Mouse (Mus musculus) E14TG2a.4 (cell line): ENCODE results near the gene Cemip.

ENCODE experiments used
- H3K27me3 ChIP-seq: 2 replicates; pipeline ENCODE4 v1.6.1; 2014; ENCODE audit warnings: low read length, control low read depth; ENCODE audit not compliant: insufficient read depth
- H3K36me3 ChIP-seq: 2 replicates; pipeline ENCODE4 v1.6.1; 2014; ENCODE audit warnings: low read length, control low read depth; ENCODE audit not compliant: insufficient read depth
- H3K4me1 ChIP-seq: replicated peaks from 2 replicates; pipeline ENCODE4 v1.6.1; 2014; ENCODE audit warnings: low read depth, low read length, control low read depth
- H3K4me3 ChIP-seq: replicated peaks from 2 replicates; pipeline ENCODE4 v1.5.1; 2014; ENCODE audit warnings: mild to moderate bottlenecking, low read length
- H3K9me3 ChIP-seq: 2 replicates; pipeline ENCODE4 v1.6.1; 2014; ENCODE audit warnings: low read length, control low read depth
- CTCF ChIP-seq: conservative IDR thresholded peaks from 2 replicates; pipeline ENCODE4 v1.5.1; 2014; ENCODE audit warnings: low read length
- NANOG ChIP-seq: IDR thresholded peaks from 2 replicates; pipeline ENCODE4 v1.6.1; 2014; ENCODE audit warnings: borderline replicate concordance, low read length, mixed read lengths
- POU5F1 ChIP-seq: IDR thresholded peaks from 2 replicates; pipeline ENCODE4 v1.6.1; 2014; ENCODE audit warnings: low read length, borderline replicate concordance

Gene Cemip

GRCm38 (mm10) chr7:83982566-83982965, 103.7 kb downstream of the Cemip start:
- 0 out of 2 replicates have a peak, but pooled peaks cover 2% of the 10 kb centered on the region for H3K27me3 ChIP-seq
- TF ChIP-seq CTCF (no peak), NANOG (no peak)
- H3K4me1 ChIP-seq: no peaks in the 10 kb centered on the region; the same call in 1 of the 2 replicates
- no peaks in the 10 kb centered on the region for H3K36me3 ChIP-seq
- no peaks in the 10 kb centered on the region for H3K9me3 ChIP-seq
- H3K4me3 ChIP-seq: no peak overlapping the region

GRCm38 (mm10) chr7:83978945-83979536, 107.3 kb downstream of the Cemip start:
- H3K9me3 ChIP-seq: no peaks in the 10 kb centered on the region
- H3K27me3 ChIP-seq: no peaks in the 10 kb centered on the region
- H3K4me3 ChIP-seq: no peak overlapping the region
- H3K4me1 ChIP-seq: no peaks in the 10 kb centered on the region; the same call in 1 of the 2 replicates
- no peaks in the 10 kb centered on the region for H3K36me3 ChIP-seq
- no peak for TF ChIP-seq POU5F1
- TF ChIP-seq NANOG: no peak
- no peak for TF ChIP-seq CTCF

- TF ChIP-seq NANOG: no peak
- TF ChIP-seq POU5F1: no peak
- no peak for TF ChIP-seq CTCF
- Histone ChIP-seq H3K4me3 (no peak overlapping the region), H3K36me3 (no peaks in the 10 kb centered on the region), H3K27me3 (no peaks in the 10 kb centered on the region), H3K4me1 (no peaks in the 10 kb centered on the region; the same call in 1 of the 2 replicates), H3K9me3 (no peaks in the 10 kb centered on the region)
These were observed 107.9 kb downstream of the Cemip start for GRCm38 (mm10) chr7:83978410-83978809.

GRCm38 (mm10) chr7:83976413-83976958, 109.8 kb downstream of the Cemip start:
- no peak for TF ChIP-seq POU5F1
- no peak for TF ChIP-seq CTCF
- no peak for TF ChIP-seq NANOG

GRCm38 (mm10) chr7:83975283-83975682, 111.0 kb downstream of the Cemip start:
- no peaks in the 10 kb centered on the region for H3K27me3 ChIP-seq
- no peaks in the 10 kb centered on the region for H3K36me3 ChIP-seq
- H3K4me3 ChIP-seq: no peak overlapping the region
- peaks cover 2% of the 10 kb centered on the region; the same call in 1 of the 2 replicates for H3K4me1 ChIP-seq
- TF ChIP-seq NANOG: no peak
- no peak for TF ChIP-seq POU5F1
- TF ChIP-seq CTCF: no peak
- no peaks in the 10 kb centered on the region for H3K9me3 ChIP-seq

More at GRCm38 (mm10) chr7:83976413-83976958, 109.8 kb downstream of the Cemip start:
- H3K9me3 ChIP-seq: no peaks in the 10 kb centered on the region
- H3K4me1 ChIP-seq: no peaks in the 10 kb centered on the region
- H3K36me3 ChIP-seq: no peaks in the 10 kb centered on the region
- H3K4me3 ChIP-seq: no peak overlapping the region
- no peaks in the 10 kb centered on the region for H3K27me3 ChIP-seq

GRCm38 (mm10) chr7:83972485-83972884, 113.8 kb downstream of the Cemip start:
- peaks cover 6% of the 10 kb centered on the region; the same call in 1 of the 2 replicates for H3K4me1 ChIP-seq
- no peak for TF ChIP-seq NANOG
- TF ChIP-seq POU5F1: no peak
- H3K36me3 ChIP-seq: no peaks in the 10 kb centered on the region
- H3K27me3 ChIP-seq: no peaks in the 10 kb centered on the region
- no peak overlapping the region for H3K4me3 ChIP-seq
- H3K9me3 ChIP-seq: no peaks in the 10 kb centered on the region

- Histone ChIP-seq H3K4me1 (peaks cover 6% of the 10 kb centered on the region; the same call in 1 of the 2 replicates), H3K36me3 (no peaks in the 10 kb centered on the region), H3K4me3 (no peak overlapping the region)
These were observed 120.1 kb downstream of the Cemip start for GRCm38 (mm10) chr7:83966047-83966818.

GRCm38 (mm10) chr7:83965181-83965580, 121.1 kb downstream of the Cemip start:
- Histone ChIP-seq H3K4me1 (peaks cover 3% of the 10 kb centered on the region; the same call in 1 of the 2 replicates), H3K4me3 (no peak overlapping the region), H3K27me3 (no peaks in the 10 kb centered on the region; the same call in 1 of the 2 replicates), H3K9me3 (no peaks in the 10 kb centered on the region), H3K36me3 (no peaks in the 10 kb centered on the region)
- TF ChIP-seq CTCF (no peak), NANOG (no peak), POU5F1 (no peak)

More at GRCm38 (mm10) chr7:83966047-83966818, 120.1 kb downstream of the Cemip start:
- Histone ChIP-seq H3K27me3 (no peaks in the 10 kb centered on the region; the same call in 1 of the 2 replicates), H3K9me3 (no peaks in the 10 kb centered on the region)
- TF ChIP-seq NANOG: no peak
- TF ChIP-seq CTCF: no peak
- TF ChIP-seq POU5F1: no peak
